Mouse (Mus musculus): ENCODE measurements around the gene Dock7.

DNA sequence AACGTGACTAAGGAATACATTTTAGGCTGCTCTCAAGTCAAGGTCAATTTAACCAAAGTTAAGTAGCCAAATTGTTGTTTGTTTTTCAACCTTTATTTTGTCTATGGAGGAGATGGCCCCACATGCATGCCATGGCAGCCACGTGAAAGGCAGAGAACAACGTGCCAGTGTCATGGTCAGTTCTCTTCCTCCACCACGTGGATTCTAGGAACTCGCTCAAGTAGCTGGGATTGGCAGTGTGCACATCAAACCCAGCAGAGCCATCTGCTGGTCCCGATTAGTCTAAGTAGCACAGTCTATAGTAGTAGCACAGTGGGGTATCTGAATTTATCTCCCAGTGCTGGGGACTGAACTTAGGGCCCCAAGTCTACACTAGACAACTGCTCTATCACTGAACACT, 51.9 kb downstream of the Dock7 start:
- TF ChIP-seq CTCF (IDR thresholded peaks at IDR 0.05; ENCODE audit: borderline replicate concordance, insufficient read depth, low read depth, low read length) (no peak), POLR2A (IDR thresholded peaks at IDR 0.05; ENCODE audit: borderline replicate concordance, insufficient read depth, low read length) (no peak)
